In the genomic region with DNA sequence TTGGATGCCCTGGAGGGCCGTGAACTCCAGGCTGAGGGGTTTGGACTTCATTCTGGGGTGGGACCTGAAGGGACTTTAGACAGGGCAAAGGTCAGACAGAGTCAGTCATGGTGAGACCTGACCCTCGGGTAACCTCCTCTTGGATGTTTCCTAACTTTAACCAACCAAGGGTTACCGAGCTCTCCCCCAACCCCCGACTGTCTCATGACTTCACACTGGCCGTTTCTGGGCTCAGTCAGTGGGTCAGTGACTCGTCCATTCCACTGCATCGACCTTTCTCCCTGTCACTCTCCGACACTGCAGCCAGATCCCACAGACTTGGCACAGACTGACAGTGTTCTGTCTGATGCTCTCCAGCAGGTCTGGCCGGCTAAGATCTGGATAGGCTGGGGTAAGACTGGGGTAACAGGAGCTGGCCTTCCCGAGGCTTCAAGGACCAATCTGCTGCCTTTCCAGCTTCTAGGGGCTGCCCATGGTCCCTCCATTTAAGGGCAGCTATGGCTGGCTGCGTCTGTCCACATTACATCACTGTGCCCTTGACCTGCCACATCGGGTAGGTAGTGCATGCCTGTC, we compare ENCODE assay signal across 12 mouse cellular contexts. TPM values are rescaled to one million over a fixed set of nuclear protein-coding genes. Genes with fewer than 3 reads are reported as not detected.
A peak's percentile ranks its signal among the peaks of the same experiment; 100 is the strongest.
DNase-seq lines count a peak whose midpoint lies in the region; ATAC-seq and TF ChIP-seq lines count a peak whose summit lies in the region.
"Had no signal": no experiment of that assay in that cellular context is flagged by ENCODE, and none has a peak within 500 bp of the region (broad histone marks: within the 10 kb centered on the region; RNA-seq: fewer than 3 reads in every experiment).

No protein-coding gene starts in this region.

- WGBS in lung, embryonic 16.5 days: 47% methylated on average over 12 of the region's 12 CpGs
- 48% methylated on average over 12 of the region's 12 CpGs for WGBS in lung, adult 2 months
- WGBS in intestine, embryonic 15.5 days: 58% methylated on average over 12 of the region's 12 CpGs
- WGBS in kidney, embryonic 16.5 days: 49% methylated on average over 12 of the region's 12 CpGs
- WGBS in liver, postnatal 0 days (ENCODE audit: insufficient replicate concordance): 54% methylated on average over 12 of the region's 12 CpGs
- WGBS in midbrain, embryonic 16.5 days: 69% methylated on average over 12 of the region's 12 CpGs

- no peak overlapping the region for H3K4me3 ChIP-seq in lung, embryonic 16.5 days (ENCODE audit: low read length)
- no peak overlapping the region for H3K4me3 ChIP-seq in lung, adult 2 months (replicated peaks; ENCODE audit: extremely low read depth, low read depth, low read length)
- no peak overlapping the region for H3K4me3 ChIP-seq in intestine, embryonic 15.5 days (replicated peaks)
- H3K4me3 ChIP-seq in kidney, embryonic 16.5 days (ENCODE audit: low read length): no peak overlapping the region
- H3K4me3 ChIP-seq in liver, postnatal 0 days (ENCODE audit: low read depth, low read length): no peak overlapping the region
- H3K4me3 ChIP-seq in midbrain, embryonic 16.5 days (ENCODE audit: low read depth, low read length): no peak overlapping the region
- H3K4me3 ChIP-seq: neural tube, embryonic 15.5 days had no signal

- no peak for TF ChIP-seq POLR2A in lung, adult 2 months (IDR thresholded peaks at IDR 0.05; ENCODE audit: borderline replicate concordance, extremely low read depth, low read depth, low read length)

- H3K4me1 ChIP-seq in lung, embryonic 16.5 days (replicated peaks; ENCODE audit: control insufficient read depth, insufficient read depth, low read length): no peaks in the 10 kb centered on the region
- H3K4me1 ChIP-seq in lung, adult 2 months (ENCODE audit: control insufficient read depth, insufficient read depth, low read length): no peaks in the 10 kb centered on the region
- no peaks in the 10 kb centered on the region for H3K4me1 ChIP-seq in intestine, embryonic 15.5 days (replicated peaks)
- H3K4me1 ChIP-seq in kidney, embryonic 16.5 days (ENCODE audit: insufficient read depth, low read length): no peaks in the 10 kb centered on the region
- peaks cover 6% of the 10 kb centered on the region; the same call in 1 of the 2 replicates for H3K4me1 ChIP-seq in liver, postnatal 0 days (ENCODE audit: insufficient read depth)
- no peaks in the 10 kb centered on the region for H3K4me1 ChIP-seq in midbrain, embryonic 16.5 days (ENCODE audit: control insufficient read depth, insufficient read depth, low read length)
- H3K4me1 ChIP-seq: neural tube, embryonic 15.5 days had no signal

- ATAC-seq in lung, embryonic 16.5 days (ENCODE audit: low read depth): peak; percentile 33; the same call in 1 of the 2 replicates
- ATAC-seq in intestine, embryonic 15.5 days: 0 out of 2 replicates have a peak, but pooled peaks have one; percentile 19
- peak; percentile 63; the same call in 1 of the 2 replicates for ATAC-seq in kidney, embryonic 16.5 days (ENCODE audit: low FRiP score, low TSS enrichment)
- peak; percentile 96 for ATAC-seq in liver, postnatal 0 days
- ATAC-seq in midbrain, embryonic 16.5 days: no peak

- no peak overlapping the region for H3K27ac ChIP-seq in lung, embryonic 16.5 days (ENCODE audit: low read length)
- no peak overlapping the region for H3K27ac ChIP-seq in intestine, embryonic 15.5 days
- H3K27ac ChIP-seq in kidney, embryonic 16.5 days (ENCODE audit: low read length): no peak overlapping the region
- H3K27ac ChIP-seq in liver, postnatal 0 days (ENCODE audit: low read depth): peak overlapping the region; percentile 82
- H3K27ac ChIP-seq in midbrain, embryonic 16.5 days (ENCODE audit: low read length): no peak overlapping the region
- H3K27ac ChIP-seq: neural tube, embryonic 15.5 days had no signal

- H3K4me2 ChIP-seq in lung, embryonic 16.5 days (ENCODE audit: low read depth, low read length): no peak overlapping the region
- no peak overlapping the region for H3K4me2 ChIP-seq in intestine, embryonic 15.5 days (replicated peaks)
- H3K4me2 ChIP-seq in kidney, embryonic 16.5 days (replicated peaks; ENCODE audit: low read depth, low read length): no peak overlapping the region
- no peak overlapping the region for H3K4me2 ChIP-seq in liver, postnatal 0 days (ENCODE audit: low read depth, low read length)
- H3K4me2 ChIP-seq in midbrain, embryonic 16.5 days (ENCODE audit: low read length): no peak overlapping the region
- H3K4me2 ChIP-seq: neural tube, embryonic 15.5 days had no signal

- peaks cover 3% of the 10 kb centered on the region; the same call in 1 of the 2 replicates for H3K36me3 ChIP-seq in lung, embryonic 16.5 days (ENCODE audit: control insufficient read depth, insufficient read depth, low read length)
- H3K36me3 ChIP-seq in intestine, embryonic 15.5 days: 0 out of 2 replicates have a peak, but pooled peaks cover 13% of the 10 kb centered on the region
- H3K36me3 ChIP-seq in kidney, embryonic 16.5 days (ENCODE audit: insufficient read depth, low read length): peaks cover 24% of the 10 kb centered on the region
- no peaks in the 10 kb centered on the region for H3K36me3 ChIP-seq in liver, postnatal 0 days (replicated peaks; ENCODE audit: insufficient read depth, low read length)
- peaks cover 2% of the 10 kb centered on the region; the same call in 1 of the 2 replicates for H3K36me3 ChIP-seq in midbrain, embryonic 16.5 days (ENCODE audit: control insufficient read depth, insufficient read depth, low read length)
- H3K36me3 ChIP-seq: neural tube, embryonic 15.5 days had no signal

- no peak for DNase-seq in lung, adult 2 months
- DNase-seq in liver, postnatal 0 days: peak; percentile 57
- DNase-seq in spleen, postnatal 4 days (ENCODE audit: low spot score in 2 of 2): no peak
- DNase-seq in urinary bladder, postnatal 36 days (ENCODE audit: low spot score in 2 of 2): no peak
- DNase-seq: cerebellum, postnatal 36 days had no signal

- TF ChIP-seq EP300 in liver, postnatal 0 days (IDR thresholded peaks at IDR 0.05; ENCODE audit: low read depth): peak; percentile 80

- H3K9ac ChIP-seq in lung, embryonic 16.5 days (ENCODE audit: low read length): no peak overlapping the region
- no peak overlapping the region for H3K9ac ChIP-seq in intestine, embryonic 15.5 days
- no peak overlapping the region for H3K9ac ChIP-seq in kidney, embryonic 16.5 days (replicated peaks; ENCODE audit: low read length)
- no peak overlapping the region for H3K9ac ChIP-seq in liver, postnatal 0 days (replicated peaks)
- no peak overlapping the region for H3K9ac ChIP-seq in midbrain, embryonic 16.5 days (ENCODE audit: low read depth, low read length)
- H3K9ac ChIP-seq: neural tube, embryonic 15.5 days had no signal

- TF ChIP-seq CTCF in lung, adult 2 months (IDR thresholded peaks at IDR 0.05; ENCODE audit: insufficient read depth, low read length): no peak
- no peak for TF ChIP-seq CTCF in liver, postnatal 0 days (IDR thresholded peaks at IDR 0.05; ENCODE audit: low read depth)

- H3K27me3 ChIP-seq in lung, embryonic 16.5 days (ENCODE audit: control insufficient read depth, insufficient read depth, low read depth, low read length): no peaks in the 10 kb centered on the region
- no peaks in the 10 kb centered on the region for H3K27me3 ChIP-seq in intestine, embryonic 15.5 days (replicated peaks)
- no peaks in the 10 kb centered on the region for H3K27me3 ChIP-seq in kidney, embryonic 16.5 days (ENCODE audit: insufficient read depth, low read length)
- H3K27me3 ChIP-seq in liver, postnatal 0 days (ENCODE audit: insufficient read depth, low read length): no peaks in the 10 kb centered on the region
- no peaks in the 10 kb centered on the region for H3K27me3 ChIP-seq in midbrain, embryonic 16.5 days (ENCODE audit: control insufficient read depth, insufficient read depth, low read depth, low read length)
- H3K27me3 ChIP-seq: neural tube, embryonic 15.5 days had no signal

- H3K9me3 ChIP-seq in lung, embryonic 16.5 days (ENCODE audit: control insufficient read depth, low read length): no peaks in the 10 kb centered on the region
- no peaks in the 10 kb centered on the region for H3K9me3 ChIP-seq in intestine, embryonic 15.5 days
- H3K9me3 ChIP-seq in kidney, embryonic 16.5 days (ENCODE audit: low read length): no peaks in the 10 kb centered on the region
- no peaks in the 10 kb centered on the region for H3K9me3 ChIP-seq in liver, postnatal 0 days (ENCODE audit: low read length)
- H3K9me3 ChIP-seq in midbrain, embryonic 16.5 days (replicated peaks; ENCODE audit: control insufficient read depth, low read length, poor library complexity, severe bottlenecking): no peaks in the 10 kb centered on the region
- H3K9me3 ChIP-seq: neural tube, embryonic 15.5 days had no signal

RNA-seq across cellular contexts. Expression of a gene that starts 13.0 kb away (rescaled TPM):
- polyA plus RNA-seq in lung, embryonic 16.5 days (2015; fragmentation: Nextera tagmentation; extraction: Ambion mirVana): 21.9 and 22.4 TPM in 2 replicates
- polyA plus RNA-seq in lung, adult 2 months (2012; rRNA removed): 20.2 and 24.5 TPM in 2 replicates
- polyA plus RNA-seq in intestine, embryonic 15.5 days (2015; fragmentation: Nextera tagmentation; extraction: Ambion mirVana): 35.7 and 36.7 TPM in 2 replicates
- 53.0 and 55.2 TPM in 2 replicates for polyA plus RNA-seq in kidney, embryonic 16.5 days (2015; fragmentation: Nextera tagmentation; extraction: Ambion mirVana)
- 39.7 and 40.9 TPM in 2 replicates for polyA plus RNA-seq in liver, postnatal 0 days (2015; fragmentation: Nextera tagmentation; extraction: Ambion mirVana)
- polyA plus RNA-seq in midbrain, embryonic 16.5 days (2015; fragmentation: Nextera tagmentation; extraction: Ambion mirVana): 26.5 and 30.7 TPM in 2 replicates

RNA-seq across cellular contexts. Expression of a gene that starts 13.1 kb away (rescaled TPM):
- 2.2 and 2.3 TPM in 2 replicates for polyA plus RNA-seq in lung, embryonic 16.5 days (2015; fragmentation: Nextera tagmentation; extraction: Ambion mirVana)
- 0.16 and 0.27 TPM in 2 replicates for polyA plus RNA-seq in lung, adult 2 months (2012; rRNA removed)
- polyA plus RNA-seq in intestine, embryonic 15.5 days (2015; fragmentation: Nextera tagmentation; extraction: Ambion mirVana): 3.2 and 3.6 TPM in 2 replicates
- 3.8 and 3.9 TPM in 2 replicates for polyA plus RNA-seq in kidney, embryonic 16.5 days (2015; fragmentation: Nextera tagmentation; extraction: Ambion mirVana)
- 0.13 and 0.15 TPM in 2 replicates for polyA plus RNA-seq in liver, postnatal 0 days (2015; fragmentation: Nextera tagmentation; extraction: Ambion mirVana)
- polyA plus RNA-seq in midbrain, embryonic 16.5 days (2015; fragmentation: Nextera tagmentation; extraction: Ambion mirVana): 18.2 and 20.9 TPM in 2 replicates

RNA-seq across cellular contexts. Expression of a gene that starts 28.2 kb away (rescaled TPM):
- 112 TPM in 2 replicates for polyA plus RNA-seq in lung, embryonic 16.5 days (2015; fragmentation: Nextera tagmentation; extraction: Ambion mirVana)
- polyA plus RNA-seq in lung, adult 2 months (2012; rRNA removed): 36.9 and 40.5 TPM in 2 replicates
- polyA plus RNA-seq in intestine, embryonic 15.5 days (2015; fragmentation: Nextera tagmentation; extraction: Ambion mirVana): 79.9 and 101 TPM in 2 replicates
- 159 and 164 TPM in 2 replicates for polyA plus RNA-seq in kidney, embryonic 16.5 days (2015; fragmentation: Nextera tagmentation; extraction: Ambion mirVana)
- polyA plus RNA-seq in liver, postnatal 0 days (2015; fragmentation: Nextera tagmentation; extraction: Ambion mirVana): 17.9 and 18.0 TPM in 2 replicates
- 66.1 and 66.9 TPM in 2 replicates for polyA plus RNA-seq in midbrain, embryonic 16.5 days (2015; fragmentation: Nextera tagmentation; extraction: Ambion mirVana)

RNA-seq across cellular contexts. Expression of a gene that starts 28.4 kb away (rescaled TPM):
- 0.25 and 0.52 TPM in 2 replicates for polyA plus RNA-seq in lung, embryonic 16.5 days (2015; fragmentation: Nextera tagmentation; extraction: Ambion mirVana)
- 0.15 and 24.2 TPM in 2 replicates for polyA plus RNA-seq in lung, adult 2 months (2012; rRNA removed)
- polyA plus RNA-seq in intestine, embryonic 15.5 days (2015; fragmentation: Nextera tagmentation; extraction: Ambion mirVana): not detected in 2 replicates
- polyA plus RNA-seq in kidney, embryonic 16.5 days (2015; fragmentation: Nextera tagmentation; extraction: Ambion mirVana): 0.64 and 1.0 TPM in 2 replicates
- polyA plus RNA-seq in liver, postnatal 0 days (2015; fragmentation: Nextera tagmentation; extraction: Ambion mirVana): 0.13 TPM in 1 of 2 replicates, not detected in the other
- not detected in 2 replicates for polyA plus RNA-seq in midbrain, embryonic 16.5 days (2015; fragmentation: Nextera tagmentation; extraction: Ambion mirVana)
- polyA plus RNA-seq: heart, postnatal 0 days; large intestine, adult 2 months; neural tube, embryonic 15.5 days had no signal

RNA-seq across cellular contexts. Expression of a gene that starts 36.3 kb away (rescaled TPM):
- 0.15 and 0.21 TPM in 2 replicates for polyA plus RNA-seq in lung, embryonic 16.5 days (2015; fragmentation: Nextera tagmentation; extraction: Ambion mirVana)
- 3.6 and 5.9 TPM in 2 replicates for polyA plus RNA-seq in lung, adult 2 months (2012; rRNA removed)
- polyA plus RNA-seq in intestine, embryonic 15.5 days (2015; fragmentation: Nextera tagmentation; extraction: Ambion mirVana): 0.35 and 0.39 TPM in 2 replicates
- polyA plus RNA-seq in kidney, embryonic 16.5 days (2015; fragmentation: Nextera tagmentation; extraction: Ambion mirVana): 0.14 and 0.22 TPM in 2 replicates
- polyA plus RNA-seq in liver, postnatal 0 days (2015; fragmentation: Nextera tagmentation; extraction: Ambion mirVana): 0.12 and 0.25 TPM in 2 replicates
- polyA plus RNA-seq in midbrain, embryonic 16.5 days (2015; fragmentation: Nextera tagmentation; extraction: Ambion mirVana): not detected in 2 replicates
- polyA plus RNA-seq: heart, postnatal 0 days; neural tube, embryonic 15.5 days had no signal
